Mouse (Mus musculus) midbrain, embryonic 11.5 days (tissue): ENCODE results near the gene Bbx. TPM values are rescaled to one million over a fixed set of nuclear protein-coding genes. Genes with fewer than 3 reads are reported as not detected.

Source experiments
- ATAC-seq: fragments of 200-750 bp; cut with Nextera tagmentation; 2 replicates; pipeline ENCODE4 v1.8.0; 2017; ENCODE audit warnings: moderate TSS enrichment, moderate library complexity; ENCODE audit not compliant: low FRiP score
- DNase-seq: peaks from one replicate; pipeline ENCODE4 v3.0.0; 2015; ENCODE audit warnings: low spot score; ENCODE audit errors: missing footprints
- H3K27ac ChIP-seq: fragments of 300-500 bp; sonication (generic); 2 replicates; pipeline ENCODE4 v1.5.1; 2014; ENCODE audit warnings: low read depth, low read length
- H3K27me3 ChIP-seq: fragments of 300-500 bp; sonication (generic); 2 replicates; pipeline ENCODE4 v1.6.1; 2014; ENCODE audit warnings: mild to moderate bottlenecking, low read length, moderate library complexity, mixed read lengths; ENCODE audit not compliant: control insufficient read depth, insufficient read depth
- H3K36me3 ChIP-seq: fragments of 300-500 bp; sonication (generic); 2 replicates; pipeline ENCODE4 v1.6.1; 2014; ENCODE audit warnings: mild to moderate bottlenecking, low read length, moderate library complexity, mixed read lengths; ENCODE audit not compliant: control insufficient read depth, insufficient read depth
- H3K4me1 ChIP-seq: fragments of 300-500 bp; sonication (generic); 2 replicates; pipeline ENCODE4 v1.6.1; 2014; ENCODE audit warnings: low read length; ENCODE audit not compliant: control insufficient read depth, insufficient read depth
- H3K4me2 ChIP-seq: fragments of 300-500 bp; sonication (generic); 2 replicates; pipeline ENCODE4 v1.6.1; 2014; ENCODE audit warnings: mild to moderate bottlenecking, moderate library complexity
- H3K4me3 ChIP-seq: fragments of 300-500 bp; sonication (generic); 2 replicates; pipeline ENCODE4 v1.5.1; 2014; ENCODE audit warnings: low read depth, low read length
- H3K9ac ChIP-seq: fragments of 300-500 bp; sonication (generic); 2 replicates; pipeline ENCODE4 v1.6.1; 2014; ENCODE audit warnings: low read length
- H3K9me3 ChIP-seq: fragments of 300-500 bp; sonication (generic); 2 replicates; pipeline ENCODE4 v1.6.1; 2016; ENCODE audit warnings: low read length; ENCODE audit not compliant: control insufficient read depth
- WGBS: fragments of 180-500 bp; shearing (Covaris S2); extraction: QIAGEN DNeasy Blood & Tissue Kit; methylation state at CpG from one replicate; pipeline ENCODE4 v1.1.7; 2014; 5-methylcytosine and 5-hydroxymethylcytosine counted together
- polyA plus RNA-seq: library from polyadenylated mRNA; unstranded; fragments of >200 nt; fragmentation: Nextera tagmentation; extraction: Ambion mirVana; gene quantifications from 2 replicates; pipeline ENCODE4 v1.2.1, GENCODE M21; 2014

Bbx gene
- polyA plus RNA-seq, 1 experiment from 2014 or later = 23.8 TPM

- DNase-seq (no peak), ATAC-seq (no peak)
- Histone ChIP-seq H3K9me3 (no peaks in the 10 kb centered on the region), H3K4me3 (no peak overlapping the region), H3K9ac (no peak overlapping the region), H3K4me2 (no peak overlapping the region), H3K36me3 (no peaks in the 10 kb centered on the region), H3K27ac (no peak overlapping the region), H3K27me3 (no peaks in the 10 kb centered on the region), H3K4me1 (no peaks in the 10 kb centered on the region)
- WGBS = 24% methylated on average over 1 of the region's 1 CpGs
Observed at GRCm38 (mm10) chr16:50420130-50420529, 12.1 kb downstream of the Bbx start.

GRCm38 (mm10) chr16:50415406-50415805 is 16.8 kb downstream of the Bbx start:
- Histone ChIP-seq H3K27ac (no peak overlapping the region), H3K36me3 (no peaks in the 10 kb centered on the region), H3K9ac (no peak overlapping the region), H3K4me3 (no peak overlapping the region), H3K27me3 (no peaks in the 10 kb centered on the region), H3K4me1 (no peaks in the 10 kb centered on the region), H3K9me3 (no peaks in the 10 kb centered on the region), H3K4me2 (no peak overlapping the region)
- WGBS = 78% methylated on average over 8 of the region's 8 CpGs
- DNase-seq (no peak), ATAC-seq (no peak)

GRCm38 (mm10) chr16:50402851-50403250 is 29.3 kb downstream of the Bbx start:
- ATAC-seq (no peak), DNase-seq (no peak)
- no peaks in the 10 kb centered on the region for H3K27me3 ChIP-seq

GRCm38 (mm10) chr16:50399775-50400174 is 32.4 kb downstream of the Bbx start:
- Histone ChIP-seq H3K9me3 (no peaks in the 10 kb centered on the region), H3K4me3 (no peak overlapping the region), H3K4me2 (no peak overlapping the region), H3K27ac (no peak overlapping the region), H3K9ac (no peak overlapping the region), H3K4me1 (no peaks in the 10 kb centered on the region), H3K36me3 (no peaks in the 10 kb centered on the region), H3K27me3 (no peaks in the 10 kb centered on the region)
- 92% methylated on average over 6 of the region's 6 CpGs for WGBS
- ATAC-seq (no peak), DNase-seq (peak; percentile 56)

More at GRCm38 (mm10) chr16:50402851-50403250, 29.3 kb downstream of the Bbx start:
- Histone ChIP-seq H3K9ac (no peak overlapping the region), H3K27ac (no peak overlapping the region), H3K4me2 (no peak overlapping the region), H3K9me3 (no peaks in the 10 kb centered on the region), H3K4me1 (no peaks in the 10 kb centered on the region), H3K4me3 (no peak overlapping the region), H3K36me3 (no peaks in the 10 kb centered on the region)
- 89% methylated on average over 5 of the region's 5 CpGs for WGBS

- H3K4me2 ChIP-seq = no peak overlapping the region
- H3K4me3 ChIP-seq = no peak overlapping the region
- H3K4me1 ChIP-seq = no peaks in the 10 kb centered on the region
- no peak overlapping the region for H3K9ac ChIP-seq
- no peak for DNase-seq
- H3K9me3 ChIP-seq = no peaks in the 10 kb centered on the region
- WGBS = 82% methylated on average over 4 of the region's 4 CpGs
- H3K27ac ChIP-seq = no peak overlapping the region
- no peaks in the 10 kb centered on the region for H3K27me3 ChIP-seq
- H3K36me3 ChIP-seq = no peaks in the 10 kb centered on the region
- ATAC-seq = no peak
Observed at GRCm38 (mm10) chr16:50398564-50398963, 33.6 kb downstream of the Bbx start.

GRCm38 (mm10) chr16:50395928-50396612 is 36.1 kb downstream of the Bbx start:
- DNase-seq = no peak
- no peak overlapping the region for H3K27ac ChIP-seq
- no peak overlapping the region for H3K9ac ChIP-seq
- H3K27me3 ChIP-seq = no peaks in the 10 kb centered on the region
- H3K4me3 ChIP-seq = no peak overlapping the region
- WGBS = 89% methylated on average over 6 of the region's 6 CpGs
- no peak for ATAC-seq
- H3K9me3 ChIP-seq = no peaks in the 10 kb centered on the region
- no peak overlapping the region for H3K4me2 ChIP-seq
- no peaks in the 10 kb centered on the region for H3K36me3 ChIP-seq
- H3K4me1 ChIP-seq = no peaks in the 10 kb centered on the region

GRCm38 (mm10) chr16:50388499-50388898 is 43.7 kb downstream of the Bbx start:
- no peaks in the 10 kb centered on the region for H3K27me3 ChIP-seq
- ATAC-seq = no peak
- H3K9ac ChIP-seq = no peak overlapping the region
- WGBS = 73% methylated on average over 3 of the region's 3 CpGs
- H3K4me2 ChIP-seq = no peak overlapping the region
- no peaks in the 10 kb centered on the region for H3K9me3 ChIP-seq
- H3K4me3 ChIP-seq = no peak overlapping the region
- no peak overlapping the region for H3K27ac ChIP-seq
- H3K36me3 ChIP-seq = no peaks in the 10 kb centered on the region
- no peaks in the 10 kb centered on the region for H3K4me1 ChIP-seq
- DNase-seq = peak; percentile 65

GRCm38 (mm10) chr16:50383541-50383940 is 48.6 kb downstream of the Bbx start:
- Histone ChIP-seq H3K9me3 (no peaks in the 10 kb centered on the region), H3K4me3 (no peak overlapping the region), H3K4me2 (no peak overlapping the region), H3K27ac (no peak overlapping the region), H3K9ac (no peak overlapping the region), H3K27me3 (no peaks in the 10 kb centered on the region), H3K36me3 (no peaks in the 10 kb centered on the region), H3K4me1 (peaks cover 10% of the 10 kb centered on the region)
- ATAC-seq (no peak), DNase-seq (peak; percentile 19)
- 91% methylated on average over 8 of the region's 8 CpGs for WGBS

- H3K9me3 ChIP-seq = no peaks in the 10 kb centered on the region
- peak; percentile 85 for DNase-seq
- H3K9ac ChIP-seq = no peak overlapping the region
- H3K27me3 ChIP-seq = no peaks in the 10 kb centered on the region
- ATAC-seq = peak; percentile 69
- H3K4me1 ChIP-seq = peaks cover 10% of the 10 kb centered on the region
- H3K27ac ChIP-seq = no peak overlapping the region
- WGBS = 35% methylated on average over 7 of the region's 7 CpGs
- H3K4me2 ChIP-seq = peak overlapping the region; percentile 22; the same call in 1 of the 2 replicates
- H3K4me3 ChIP-seq = no peak overlapping the region
- H3K36me3 ChIP-seq = no peaks in the 10 kb centered on the region
Observed at GRCm38 (mm10) chr16:50381351-50381746, 50.8 kb downstream of the Bbx start.
